Mouse (Mus musculus) left cerebral cortex, adult 9 months (tissue): ENCODE results near the gene Arrdc4.

ENCODE experiments used
- DNase-seq, 2 experiments: peaks; one replicate each; pipeline ENCODE4 v3.0.0; 2022; ENCODE audit warnings: low spot score in 2 of 2

The Arrdc4 gene

GRCm38 (mm10) chr7:68748761-68749635 is at the start of gene Arrdc4:
Arrdc4 (minus strand) TSS chr7:68749241.
- DNase-seq = peak; percentile 99 to 100

GRCm38 (mm10) chr7:68795578-68795977 is 46.5 kb upstream of the Arrdc4 start:
- peak in 1 of 2 experiments; percentile 11 for DNase-seq

- DNase-seq = no peak
These were observed 39.7 kb upstream of the Arrdc4 start for GRCm38 (mm10) chr7:68788711-68789110.

GRCm38 (mm10) chr7:68771757-68772094 is 22.7 kb upstream of the Arrdc4 start:
- DNase-seq = no peak

- DNase-seq = no peak
These were observed 22.1 kb upstream of the Arrdc4 start for GRCm38 (mm10) chr7:68770894-68771756.

- DNase-seq = no peak
These were observed 16.9 kb upstream of the Arrdc4 start for GRCm38 (mm10) chr7:68765926-68766325.

- DNase-seq = no peak
These were observed 10.2 kb upstream of the Arrdc4 start for GRCm38 (mm10) chr7:68759148-68759724.

- no peak for DNase-seq
These were observed 7.7 kb upstream of the Arrdc4 start for GRCm38 (mm10) chr7:68756656-68757204.

GRCm38 (mm10) chr7:68749919-68750318 is 878 bp upstream of the Arrdc4 start:
- no peak for DNase-seq

GRCm38 (mm10) chr7:68748361-68748760 is 680 bp downstream of the Arrdc4 start:
- DNase-seq = peak in 1 of 2 experiments; percentile 39

GRCm38 (mm10) chr7:68744616-68745015 is 4.4 kb downstream of the Arrdc4 start:
- DNase-seq = no peak

GRCm38 (mm10) chr7:68744206-68744605 is 4.8 kb downstream of the Arrdc4 start:
- no peak for DNase-seq

- DNase-seq = no peak
These were observed 8.3 kb downstream of the Arrdc4 start for GRCm38 (mm10) chr7:68740763-68741162.

- no peak for DNase-seq
These were observed 10.2 kb downstream of the Arrdc4 start for GRCm38 (mm10) chr7:68738676-68739399.

- DNase-seq = no peak
These were observed 22.7 kb downstream of the Arrdc4 start for GRCm38 (mm10) chr7:68726380-68726779.

GRCm38 (mm10) chr7:68724711-68725110 is 24.3 kb downstream of the Arrdc4 start:
- DNase-seq = no peak

- no peak for DNase-seq
These were observed 27.5 kb downstream of the Arrdc4 start for GRCm38 (mm10) chr7:68721520-68721919.

GRCm38 (mm10) chr7:68717988-68718387 is 31.1 kb downstream of the Arrdc4 start:
- DNase-seq = no peak

- DNase-seq = peak; percentile 14 to 52
These were observed 31.5 kb downstream of the Arrdc4 start for GRCm38 (mm10) chr7:68717498-68717897.

GRCm38 (mm10) chr7:68716926-68717325 is 32.1 kb downstream of the Arrdc4 start:
- DNase-seq = no peak

GRCm38 (mm10) chr7:68712928-68713327 is 36.1 kb downstream of the Arrdc4 start:
- DNase-seq = no peak
